Mouse (Mus musculus) hindlimb bud, embryonic 11.5 days (tissue): ENCODE measurements around the gene Soga1.

ENCODE experiments used
- DNase-seq: peaks from one replicate; pipeline ENCODE4 v3.0.0-alpha.2; 2012; ENCODE audit warnings: low read depth, low spot score; ENCODE audit errors: extremely low spot score

The Soga1 gene

GRCm38 (mm10) chr2:157039900-157040648 lies 39.0 kb downstream of the Soga1 start:
- no peak for DNase-seq

GRCm38 (mm10) chr2:157037303-157037702 lies 41.8 kb downstream of the Soga1 start:
- DNase-seq, result no peak

GRCm38 (mm10) chr2:157036400-157036799 lies 42.7 kb downstream of the Soga1 start:
- no peak for DNase-seq

GRCm38 (mm10) chr2:157035371-157035770 lies 43.7 kb downstream of the Soga1 start:
- no peak for DNase-seq

GRCm38 (mm10) chr2:157030804-157031203 lies 48.2 kb downstream of the Soga1 start:
- no peak for DNase-seq

- no peak for DNase-seq
Measured at GRCm38 (mm10) chr2:157028261-157028660, 50.8 kb downstream of the Soga1 start.

- no peak for DNase-seq
Measured at GRCm38 (mm10) chr2:157027106-157028008, 51.7 kb downstream of the Soga1 start.

GRCm38 (mm10) chr2:157021156-157021555 lies 57.9 kb downstream of the Soga1 start:
- no peak for DNase-seq

GRCm38 (mm10) chr2:157019228-157019627 lies 59.8 kb downstream of the Soga1 start:
- no peak for DNase-seq

- no peak for DNase-seq
Measured at GRCm38 (mm10) chr2:157016529-157017270, 62.4 kb downstream of the Soga1 start.

GRCm38 (mm10) chr2:157012341-157012740 lies 66.7 kb downstream of the Soga1 start:
- no peak for DNase-seq

GRCm38 (mm10) chr2:157010634-157011310 lies 68.3 kb downstream of the Soga1 start:
- no peak for DNase-seq

- DNase-seq, result no peak
Measured at GRCm38 (mm10) chr2:157010121-157010520, 68.9 kb downstream of the Soga1 start.

GRCm38 (mm10) chr2:157008509-157008908 lies 70.5 kb downstream of the Soga1 start:
- no peak for DNase-seq

GRCm38 (mm10) chr2:157007234-157007596 lies 71.8 kb downstream of the Soga1 start:
- no peak for DNase-seq

- DNase-seq, result peak; percentile 61
Measured at GRCm38 (mm10) chr2:157006511-157007233, 72.4 kb downstream of the Soga1 start, which contains the start of gene Dsn1. Gene Dsn1, minus strand, starts transcription at chr2:157007154.

- DNase-seq, result no peak
Measured at GRCm38 (mm10) chr2:157002321-157002720, 76.7 kb downstream of the Soga1 start.

- no peak for DNase-seq
Measured at GRCm38 (mm10) chr2:156998263-156998662, 80.8 kb downstream of the Soga1 start.

- DNase-seq, result no peak
Measured at GRCm38 (mm10) chr2:156996576-156996975, 82.5 kb downstream of the Soga1 start.
